Mouse (Mus musculus) CH12.LX (cell line): ENCODE data around the gene Zfp689. TPM values are rescaled to one million over a fixed set of nuclear protein-coding genes. Genes with fewer than 3 reads are reported as not detected.

Experiments
- DNase-seq: peaks from one replicate; pipeline ENCODE4 v3.0.0-alpha.2; 2013; ENCODE audit errors: extremely low read depth
- H3K27ac ChIP-seq: 2 replicates; pipeline ENCODE4 v1.5.1; 2012; ENCODE audit warnings: low read depth, mild to moderate bottlenecking, control low read depth, moderate library complexity; ENCODE audit not compliant: insufficient read depth
- H3K27me3 ChIP-seq: replicated peaks from 2 replicates; pipeline ENCODE3; 2012; ENCODE audit warnings: inconsistent platforms
- H3K36me3 ChIP-seq, 2 experiments: replicated peaks in 1 of 2; 2 replicates each; pipeline versions ENCODE3 to v1.6.1; 2012; ENCODE audit warnings: inconsistent platforms in 1 of 2, low read length in 1 of 2, mild to moderate bottlenecking in 1 of 2, mixed read lengths in 1 of 2, moderate library complexity in 1 of 2; ENCODE audit not compliant: control insufficient read depth in 1 of 2, insufficient read depth in 1 of 2
- H3K4me1 ChIP-seq, 2 experiments: 2 replicates each; pipeline ENCODE4 v1.6.1; 2012; ENCODE audit warnings: inconsistent platforms in 1 of 2, moderate library complexity in 1 of 2; ENCODE audit not compliant: insufficient read depth in 2 of 2, control insufficient read depth in 1 of 2
- H3K4me2 ChIP-seq: 2 replicates; pipeline ENCODE4 v1.6.1; 2012; ENCODE audit warnings: low read depth, mild to moderate bottlenecking, control low read depth; ENCODE audit not compliant: poor library complexity, insufficient read depth, severe bottlenecking
- H3K4me3 ChIP-seq, 3 experiments: fragments of 150-350 bp in 1 of 3; sonication (generic) in 1 of 3; replicated peaks in 1 of 3; 2 replicates each; pipeline versions ENCODE3 to v1.5.1; 2011 to 2012; ENCODE audit warnings: low read depth in 2 of 3, low read length in 2 of 3, mild to moderate bottlenecking in 2 of 3, moderate library complexity in 2 of 3, control low read depth in 1 of 3, improper control_type of control experiment in 1 of 3, inconsistent platforms in 1 of 3, mixed read lengths in 1 of 3; ENCODE audit not compliant: poor library complexity in 1 of 3
- H3K79me2 ChIP-seq: replicated peaks from 2 replicates; pipeline ENCODE4 v1.6.1; 2012; ENCODE audit warnings: mild to moderate bottlenecking, moderate library complexity; ENCODE audit not compliant: control insufficient read depth, poor library complexity, insufficient read depth, severe bottlenecking; ENCODE audit errors: extremely low read depth
- H3K9ac ChIP-seq: 2 replicates; pipeline ENCODE4 v1.6.1; 2012; ENCODE audit warnings: low read depth, mild to moderate bottlenecking, control low read depth, moderate library complexity; ENCODE audit not compliant: insufficient read depth
- H3K9me3 ChIP-seq: replicated peaks from 2 replicates; pipeline ENCODE3; 2012; ENCODE audit warnings: low read length, inconsistent platforms, mixed read lengths
- CTCF ChIP-seq, 2 experiments: IDR thresholded peaks in 1 of 2; conservative IDR thresholded peaks in 1 of 2; 2 replicates each; pipeline ENCODE4 v1.5.1; 2011 to 2012; ENCODE audit warnings: low read depth in 2 of 2, low read length in 2 of 2, improper control_type of control experiment in 1 of 2, inconsistent platforms in 1 of 2, mild to moderate bottlenecking in 1 of 2, moderate library complexity in 1 of 2
- ELF1 ChIP-seq: IDR thresholded peaks from 2 replicates; pipeline ENCODE4 v1.6.1; 2014; ENCODE audit warnings: low read depth, mild to moderate bottlenecking, inconsistent platforms, low read length, improper control_type of control experiment
- ETS1 ChIP-seq: conservative IDR thresholded peaks from 2 replicates; pipeline ENCODE4 v1.6.1; 2012; ENCODE audit warnings: low read depth, mild to moderate bottlenecking, inconsistent platforms, low read length, improper control_type of control experiment, moderate library complexity
- MAX ChIP-seq: IDR thresholded peaks from 2 replicates; pipeline ENCODE4 v1.6.1; 2011; ENCODE audit warnings: low read length, improper control_type of control experiment
- MAZ ChIP-seq: IDR thresholded peaks from 2 replicates; pipeline ENCODE4 v1.6.1; 2012; ENCODE audit warnings: low read depth, mild to moderate bottlenecking, inconsistent platforms, low read length, improper control_type of control experiment, moderate library complexity
- MEF2A ChIP-seq: IDR thresholded peaks from 2 replicates; pipeline ENCODE4 v1.6.1; 2014; ENCODE audit warnings: low read depth, mild to moderate bottlenecking, inconsistent platforms, low read length, improper control_type of control experiment, borderline replicate concordance
- MYC ChIP-seq: IDR thresholded peaks from 2 replicates; pipeline ENCODE4 v1.6.1; 2011; ENCODE audit warnings: low read depth, mild to moderate bottlenecking, improper control_type of control experiment, low read length
- NELFE ChIP-seq: IDR thresholded peaks from 2 replicates; pipeline ENCODE4 v1.6.1; 2011; ENCODE audit warnings: low read depth, low read length, improper control_type of control experiment
- NRF1 ChIP-seq: IDR thresholded peaks from 2 replicates; pipeline ENCODE4 v1.6.1; 2014; ENCODE audit warnings: low read depth, mild to moderate bottlenecking, inconsistent platforms, low read length, improper control_type of control experiment, moderate library complexity
- PAX5 ChIP-seq: IDR thresholded peaks from 2 replicates; pipeline ENCODE4 v1.6.1; 2012; ENCODE audit warnings: low read length, inconsistent platforms, mixed read lengths
- POLR2A ChIP-seq: IDR thresholded peaks from 2 replicates; pipeline ENCODE4 v1.6.1; 2011; ENCODE audit warnings: low read depth, mild to moderate bottlenecking, improper control_type of control experiment, low read length
- RAD21 ChIP-seq: IDR thresholded peaks from 2 replicates; pipeline ENCODE4 v1.6.1; 2011; ENCODE audit warnings: low read depth, mild to moderate bottlenecking, low read length, improper control_type of control experiment, moderate library complexity
- SIN3A ChIP-seq: IDR thresholded peaks from 2 replicates; pipeline ENCODE4 v1.6.1; 2012; ENCODE audit warnings: low read length, improper control_type of control experiment, inconsistent platforms
- TBP ChIP-seq: conservative IDR thresholded peaks from 2 replicates; pipeline ENCODE4 v1.6.1; 2011; ENCODE audit warnings: low read depth, low read length, improper control_type of control experiment
- ZC3H11A ChIP-seq: IDR thresholded peaks from 2 replicates; pipeline ENCODE4 v1.6.1; 2012; ENCODE audit warnings: low read depth, mild to moderate bottlenecking, inconsistent platforms, low read length, improper control_type of control experiment
- dilution Hi-C: fragments of 300-500 bp; cut with MboI; formaldehyde crosslinking; loops from 2 replicates; pipeline ENCODE4 v1.14.3; 2020; ENCODE audit warnings: low sequenced_read_pairs; ENCODE audit not compliant: extremely low pct_unique_long_range_greater_than_20kb, extremely low pct_ligation_motif_present
- in situ Hi-C: fragments of 300-500 bp; cut with MboI; formaldehyde crosslinking; loops from 3 replicates; pipeline ENCODE4 v1.14.3; 2019; ENCODE audit warnings: low sequenced_read_pairs, low pct_ligation_motif_present, low pct_unique_long_range_greater_than_20kb, mixed read lengths
- polyA plus RNA-seq: library from polyadenylated mRNA; unstranded; fragments of >175 nt; gene quantifications from 2 replicates; pipeline ENCODE4 v1.2.1, GENCODE M21; 2012; ENCODE audit warnings: low read depth; ENCODE audit not compliant: insufficient read length
- total RNA-seq, 2 experiments: library from RNA; depleted of rRNA; stranded (reverse); fragments of 300-350 nt in 1 of 2; fragments of >200 nt in 1 of 2; gene quantifications; 2 replicates each; pipeline ENCODE4 v1.2.3; 2012 to 2014

Zfp689 gene
- total and polyA plus RNA-seq, 3 experiments, result 2.3 to 3.6 (median 3.2) TPM

DNA sequence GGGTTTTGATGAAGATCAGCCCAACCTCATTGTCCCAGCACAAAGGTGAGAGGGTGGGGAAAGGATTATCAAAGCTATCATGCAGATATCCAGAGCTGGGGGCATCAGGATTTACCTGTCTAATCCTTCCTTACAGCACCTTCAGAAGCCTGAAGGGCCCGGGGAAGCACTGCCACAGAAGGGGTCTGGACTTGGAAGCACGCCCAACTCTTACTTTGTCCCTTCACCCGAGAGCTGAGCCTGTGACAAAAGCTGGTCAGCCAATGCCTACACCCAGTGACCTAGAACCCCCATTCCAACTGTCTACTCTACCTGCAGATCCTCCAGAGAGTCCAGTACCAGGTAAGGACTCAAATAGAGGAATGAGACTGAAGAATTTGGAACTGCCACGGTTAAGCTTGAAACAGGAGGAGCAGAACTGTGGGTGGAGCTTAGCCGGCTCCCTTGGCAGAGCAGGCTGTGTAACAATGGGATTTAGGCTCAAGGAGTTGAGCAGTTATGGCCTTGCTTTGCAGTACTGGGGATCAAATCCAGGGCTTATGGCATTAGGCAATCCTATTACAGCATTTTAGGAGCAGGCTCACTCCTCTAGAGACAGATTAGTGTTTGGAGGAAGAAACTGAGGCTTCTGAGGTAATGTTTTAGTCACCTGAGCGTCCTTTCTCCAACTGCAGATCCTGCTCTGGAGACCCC, 25.6 kb upstream of the Zfp689 start:
- H3K9me3 ChIP-seq, result no peaks in the 10 kb centered on the region
- peaks cover 28 to 39% of the 10 kb centered on the region in 2 experiments for H3K36me3 ChIP-seq
- no peak for DNase-seq

DNA sequence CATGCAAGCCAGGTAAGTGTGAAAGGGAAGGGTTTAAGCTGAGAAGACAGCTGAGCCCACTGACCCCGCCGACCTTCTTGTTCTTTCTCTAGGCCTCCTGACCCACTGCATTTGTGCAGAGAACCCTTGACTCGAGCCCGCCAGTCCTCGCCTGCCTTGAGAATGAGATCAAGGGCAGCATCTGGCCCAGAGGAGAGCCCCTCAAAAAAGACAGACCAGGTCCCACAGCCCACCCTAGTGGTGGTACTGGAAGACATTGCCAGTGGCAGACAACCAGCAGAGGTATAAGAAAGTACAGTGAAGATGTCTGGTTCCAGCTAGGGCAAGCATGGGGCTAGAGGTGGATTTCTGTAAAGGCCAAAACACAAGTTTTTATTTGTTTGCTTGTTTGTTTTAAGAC, 24.7 kb upstream of the Zfp689 start:
- Histone ChIP-seq H3K9me3 (no peaks in the 10 kb centered on the region), H3K36me3 (peaks cover 28 to 43% of the 10 kb centered on the region in 2 experiments), H3K4me3 (no peak overlapping the region), H3K27me3 (no peaks in the 10 kb centered on the region), H3K4me2 (no peak overlapping the region), H3K79me2 (peaks cover 5% of the 10 kb centered on the region; the same call in 1 of the 2 replicates), H3K9ac (no peak overlapping the region), H3K4me1 (peaks cover 3 to 32% of the 10 kb centered on the region in 2 experiments; a peak in 2 of 4 replicates), H3K27ac (no peak overlapping the region)
- TF ChIP-seq RAD21 (peak; percentile 31), CTCF (conservative IDR thresholded peaks at IDR 0.05 in 1 of 2, IDR thresholded peaks at IDR 0.05 in 1 of 2; ENCODE audit: low read depth in 2 of 2, low read length in 2 of 2) (peak in 1 of 2 experiments; percentile 44; a peak in 2 of 4 replicates), NELFE (no peak)
- in situ Hi-C loops, result no loop called here
- no peak for DNase-seq
- dilution Hi-C loops, result no loop called here

More for the DNA sequence above, 25.6 kb upstream of the Zfp689 start:
- H3K9ac ChIP-seq, result no peak overlapping the region
- H3K4me1 ChIP-seq, result peaks cover 3 to 32% of the 10 kb centered on the region in 2 experiments; a peak in 2 of 4 replicates
- H3K27me3 ChIP-seq, result no peaks in the 10 kb centered on the region
- H3K79me2 ChIP-seq, result peaks cover 11% of the 10 kb centered on the region
- TF ChIP-seq MAX, result no peak
- TF ChIP-seq SIN3A, result no peak
- no peak for TF ChIP-seq POLR2A
- TF ChIP-seq MEF2A, result no peak
- TF ChIP-seq ZC3H11A, result no peak
- in situ Hi-C loops, result loop anchor here (5.0 kb wide), 1 partner anchor 112 kb away; no protein-coding TSS in a partner anchor
- H3K4me2 ChIP-seq, result no peak overlapping the region
- H3K4me3 ChIP-seq, result no peak overlapping the region
- H3K27ac ChIP-seq, result no peak overlapping the region
- dilution Hi-C loops, result no loop called here

- Histone ChIP-seq H3K4me2 (peak overlapping the region; percentile 78), H3K79me2 (peaks cover 5% of the 10 kb centered on the region; the same call in 1 of the 2 replicates), H3K36me3 (peaks cover 33 to 59% of the 10 kb centered on the region in 2 experiments), H3K27ac (peak overlapping the region; percentile 68), H3K27me3 (no peaks in the 10 kb centered on the region), H3K4me1 (peaks cover 3 to 29% of the 10 kb centered on the region in 2 experiments; a peak in 2 of 4 replicates), H3K9me3 (peaks cover 15% of the 10 kb centered on the region), H3K4me3 (peak overlapping the region; percentile 64 to 82 (median 77)), H3K9ac (peak overlapping the region; percentile 94)
- no peak for TF ChIP-seq MYC
- no peak for TF ChIP-seq NRF1
- no peak for TF ChIP-seq PAX5
- no peak for TF ChIP-seq ELF1
- TF ChIP-seq MAZ, result no peak
- TF ChIP-seq MEF2A, result no peak
- TF ChIP-seq TBP, result no peak
- no peak for TF ChIP-seq RAD21
- no peak for TF ChIP-seq ETS1
- dilution Hi-C loops, result no loop called here
- no peak for DNase-seq
- in situ Hi-C loops, result no loop called here
These were observed 23.1 kb upstream of the Zfp689 start for GRCm38 (mm10) chr7:127472060-127472459.
